Mouse (Mus musculus): Measurements from ENCODE around the gene Clint1.

- TF ChIP-seq CTCF (IDR thresholded peaks at IDR 0.05; ENCODE audit: control insufficient read depth, insufficient read depth, insufficient replicate concordance, low read depth, low read length) = no peak
- no peak for TF ChIP-seq POLR2A (IDR thresholded peaks at IDR 0.05; ENCODE audit: control insufficient read depth, low read depth, low read length)
Observed at GRCm38 (mm10) chr11:45937478-45937877, 85.6 kb downstream of the Clint1 start.

All from testis, adult 2 months (tissue).